Mouse (Mus musculus) 416B (cell line): ENCODE data around the gene Gm20388.

ENCODE experiments used
- DNase-seq: peaks from one replicate; pipeline ENCODE4 v3.0.0; 2011; ENCODE audit warnings: low read depth

Gene Gm20388

GRCm38 (mm10) chr8:124371410-124372123 is 4460.9 kb downstream of the Gm20388 start:
- no peak for DNase-seq

DNA sequence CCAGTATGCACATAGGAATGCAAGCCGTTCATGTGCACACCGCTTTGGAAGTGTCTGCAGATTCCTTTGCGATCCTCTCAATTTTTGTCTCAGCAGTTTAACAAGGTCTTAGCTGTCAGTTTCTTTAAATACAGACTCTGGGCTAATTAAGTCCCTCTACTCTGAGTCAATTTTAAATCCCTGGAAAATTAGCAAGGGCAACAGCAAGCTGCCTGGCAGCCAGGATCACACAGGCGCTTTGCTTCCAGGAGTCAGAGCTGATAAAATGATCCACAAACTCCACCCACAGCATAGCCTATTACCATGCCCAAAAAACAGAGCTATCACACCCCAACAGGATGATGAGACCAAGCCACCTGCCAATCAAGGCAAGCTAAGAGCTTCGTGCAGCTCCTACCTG is 4463.1 kb downstream of the Gm20388 start:
- DNase-seq = no peak

DNA sequence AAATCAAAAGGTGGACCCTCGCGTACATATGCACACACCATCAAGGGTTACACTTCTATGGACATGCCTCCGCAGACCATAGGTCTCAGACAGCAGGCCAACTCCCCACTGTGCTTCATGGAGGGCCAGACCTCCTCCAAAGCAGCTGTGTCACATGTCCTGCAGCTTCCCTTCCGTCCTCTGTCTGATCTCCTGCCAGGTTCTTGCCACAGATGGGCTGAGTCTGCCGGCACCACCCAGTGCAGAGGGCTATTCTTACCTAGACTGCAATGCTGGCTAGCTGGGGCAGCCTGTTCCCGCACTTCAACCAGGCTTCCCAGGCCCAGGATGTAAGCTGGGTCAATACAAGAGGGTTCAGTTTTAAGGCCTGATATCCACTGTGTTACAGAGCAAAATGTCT is 4464.5 kb downstream of the Gm20388 start:
- DNase-seq = peak; percentile 39

GRCm38 (mm10) chr8:124375727-124376126 is 4465.1 kb downstream of the Gm20388 start:
- peak; percentile 47 for DNase-seq

GRCm38 (mm10) chr8:124376406-124376805 is 4465.8 kb downstream of the Gm20388 start:
- DNase-seq = no peak

DNA sequence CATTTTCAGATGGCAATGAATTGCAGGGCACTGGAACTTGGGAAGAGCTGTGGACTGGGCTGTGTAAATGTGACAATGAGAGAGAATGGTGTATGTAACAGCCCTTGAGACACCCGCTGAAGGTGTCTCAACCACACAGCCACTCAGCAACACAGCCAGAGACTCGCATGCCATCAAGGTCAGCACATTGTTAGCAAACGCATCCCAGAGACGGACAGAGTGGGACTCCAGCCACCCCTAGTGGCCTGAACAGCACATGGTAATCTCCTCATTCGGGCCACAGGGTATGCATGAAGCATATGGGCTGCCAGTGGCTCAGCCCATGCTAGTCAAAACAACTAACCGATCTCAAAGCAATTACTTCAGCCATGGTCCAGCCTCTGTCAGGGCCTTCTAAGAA is 4468.6 kb downstream of the Gm20388 start:
- DNase-seq = no peak

GRCm38 (mm10) chr8:124382235-124382634 is 4471.6 kb downstream of the Gm20388 start:
- DNase-seq = no peak

DNA sequence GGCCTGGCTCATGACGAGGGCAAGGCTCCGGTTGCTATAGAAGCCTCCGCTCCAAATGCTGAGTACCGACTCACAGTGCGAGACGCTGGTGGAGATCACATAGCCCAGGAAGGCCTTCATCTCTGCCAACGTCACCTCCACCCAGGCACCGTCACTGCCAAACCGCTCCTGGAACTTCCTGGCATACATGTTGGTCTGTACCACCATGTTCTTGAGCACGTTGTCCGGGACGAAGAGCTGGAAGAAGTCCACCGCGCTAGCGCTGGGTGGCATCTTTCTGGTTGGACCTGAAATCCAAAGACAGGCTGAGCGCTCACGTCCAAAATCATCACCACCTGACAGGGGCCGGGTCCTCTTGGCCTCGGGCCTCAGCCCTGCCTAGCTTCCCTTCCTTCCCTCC is 4473.7 kb downstream of the Gm20388 start:
- DNase-seq = no peak

GRCm38 (mm10) chr8:124386225-124386899 is 4475.7 kb downstream of the Gm20388 start:
- no peak for DNase-seq

- no peak for DNase-seq
These were observed 4478.9 kb downstream of the Gm20388 start for GRCm38 (mm10) chr8:124389495-124389894.

DNA sequence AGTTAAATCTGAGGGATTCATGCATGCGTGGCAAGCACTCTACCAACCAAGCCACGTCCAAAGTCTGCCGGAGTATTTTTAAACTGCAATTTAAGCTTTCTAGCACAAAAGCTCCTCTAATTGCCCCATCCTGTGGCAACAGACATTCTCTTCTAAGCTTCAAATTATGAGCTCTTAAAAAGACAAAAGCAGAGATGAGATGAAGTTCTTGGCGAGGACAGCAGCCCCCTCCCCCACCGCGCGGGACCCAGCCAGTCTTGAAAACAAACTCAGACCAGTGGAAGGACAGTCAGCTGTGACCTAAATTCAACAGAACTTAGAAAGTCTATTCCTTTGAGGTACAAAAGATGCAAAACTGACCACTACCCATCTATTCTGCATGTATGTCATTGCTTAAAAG is 4480.6 kb downstream of the Gm20388 start:
- DNase-seq = no peak

DNA sequence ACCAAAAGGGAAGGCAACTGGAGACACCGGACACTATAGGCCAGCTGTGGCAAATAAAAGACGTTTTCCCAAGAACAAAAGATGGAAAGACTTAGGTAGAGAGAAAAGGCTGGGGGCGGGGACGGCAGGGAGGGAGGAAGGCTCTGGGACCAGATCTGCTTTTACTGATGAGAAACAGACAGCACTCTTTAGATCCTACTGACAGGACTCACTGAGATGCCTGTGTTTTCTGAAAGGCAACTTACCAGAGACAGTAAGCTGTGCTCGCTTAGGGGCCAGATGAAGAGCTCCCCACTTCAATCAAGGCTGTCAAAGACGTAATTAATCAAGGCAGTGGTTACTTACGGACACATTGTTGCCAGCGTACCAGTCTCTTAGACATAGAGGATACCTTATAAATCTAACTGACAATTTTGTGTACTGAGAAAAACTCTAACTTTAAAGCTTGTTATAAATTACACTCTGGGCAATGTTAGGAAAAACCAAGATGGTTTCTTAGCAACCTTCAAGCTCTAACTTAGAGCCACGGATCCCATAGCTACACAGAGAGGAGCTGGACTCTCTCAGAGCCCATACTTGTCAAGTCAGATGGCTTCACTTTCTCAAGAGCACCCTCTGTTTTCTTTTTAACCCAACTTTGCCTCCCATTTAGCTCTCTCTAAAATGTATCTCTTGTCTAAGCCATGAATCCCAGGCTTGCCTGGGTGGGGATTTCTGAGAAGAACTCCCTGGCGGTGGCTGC is 4481.8 kb downstream of the Gm20388 start:
- no peak for DNase-seq

- DNase-seq = no peak
These were observed 4482.4 kb downstream of the Gm20388 start for GRCm38 (mm10) chr8:124393013-124393412.

DNA sequence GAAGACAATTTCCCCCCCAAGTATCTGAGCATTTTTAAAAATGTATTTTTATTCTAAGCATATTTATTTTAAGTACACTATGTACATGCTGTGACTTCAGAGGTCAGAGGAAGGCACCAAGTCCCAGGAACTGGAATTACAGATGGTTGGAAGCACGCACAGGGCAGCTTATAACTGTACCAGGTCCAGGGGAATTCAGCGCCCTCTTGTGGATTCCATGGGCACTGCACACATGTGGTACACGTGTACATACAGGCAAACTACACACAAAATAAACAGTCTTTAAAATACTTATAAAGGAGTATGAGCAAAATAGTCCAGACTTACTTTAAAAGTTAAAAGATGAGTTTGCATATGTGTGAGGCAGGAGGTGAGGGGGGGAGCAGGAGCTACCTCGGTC is 4483.3 kb downstream of the Gm20388 start:
- DNase-seq = peak; percentile 27

DNA sequence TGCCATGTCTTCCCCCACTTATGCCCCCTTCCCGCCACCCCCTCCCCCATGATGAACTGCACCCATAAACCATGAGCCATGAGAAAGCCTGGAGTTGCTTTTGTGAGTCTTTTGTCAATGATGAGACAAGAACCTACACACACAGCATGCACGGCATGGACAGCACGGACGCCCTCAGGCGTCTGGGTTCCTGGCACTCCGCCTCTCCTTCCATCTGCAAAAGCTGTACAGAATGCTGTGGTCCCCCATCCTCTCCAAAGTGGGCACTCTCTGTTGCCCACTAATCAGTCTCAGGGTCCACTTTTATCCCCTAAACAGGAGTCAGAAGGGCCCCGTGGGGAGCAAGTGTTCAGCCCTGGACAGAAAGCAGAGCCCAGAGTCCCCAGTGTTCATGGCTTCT is 4484.3 kb downstream of the Gm20388 start:
- DNase-seq = no peak
